Mouse (Mus musculus) heart, embryonic 10.5 days (tissue): ENCODE measurements around the gene Ube2e3. TPM values are rescaled to one million over a fixed set of nuclear protein-coding genes. Genes with fewer than 3 reads are reported as not detected.

ENCODE experiments used
- DNase-seq: peaks from one replicate; pipeline ENCODE4 v3.0.0-alpha.2; 2017; ENCODE audit warnings: low spot score
- H3K27ac ChIP-seq: fragments of 300-500 bp; sonication (generic); 2 replicates; pipeline ENCODE4 v1.5.1; 2016; ENCODE audit warnings: mild to moderate bottlenecking
- H3K27me3 ChIP-seq: fragments of 300-500 bp; sonication (generic); 2 replicates; pipeline ENCODE4 v1.6.1; 2016; ENCODE audit warnings: mild to moderate bottlenecking; ENCODE audit not compliant: poor library complexity, insufficient read depth, severe bottlenecking
- H3K36me3 ChIP-seq: fragments of 300-500 bp; sonication (generic); 2 replicates; pipeline ENCODE4 v1.6.1; 2016; ENCODE audit warnings: mild to moderate bottlenecking, moderate library complexity
- H3K4me1 ChIP-seq: fragments of 300-500 bp; sonication (generic); 2 replicates; pipeline ENCODE4 v1.6.1; 2016; ENCODE audit warnings: mild to moderate bottlenecking
- H3K4me3 ChIP-seq: fragments of 300-500 bp; sonication (generic); 2 replicates; pipeline ENCODE4 v1.5.1; 2016; ENCODE audit warnings: mild to moderate bottlenecking, moderate library complexity
- H3K9me3 ChIP-seq: fragments of 300-500 bp; sonication (generic); 2 replicates; pipeline ENCODE4 v1.6.1; 2016; ENCODE audit warnings: mild to moderate bottlenecking, moderate library complexity
- WGBS: fragments of 180-500 bp; shearing (Covaris S2); methylation state at CpG from one replicate; pipeline ENCODE4 v1.1.7; 2016; 5-methylcytosine and 5-hydroxymethylcytosine counted together
- polyA plus RNA-seq: library from polyadenylated mRNA; unstranded; fragments of >200 nt; fragmentation: Nextera tagmentation; extraction: Ambion mirVana; gene quantifications from 2 replicates; pipeline ENCODE4 v1.2.1, GENCODE M21; 2016

Gene Ube2e3
- polyA plus RNA-seq, 1 experiment from 2014 or later = 131 TPM

DNA sequence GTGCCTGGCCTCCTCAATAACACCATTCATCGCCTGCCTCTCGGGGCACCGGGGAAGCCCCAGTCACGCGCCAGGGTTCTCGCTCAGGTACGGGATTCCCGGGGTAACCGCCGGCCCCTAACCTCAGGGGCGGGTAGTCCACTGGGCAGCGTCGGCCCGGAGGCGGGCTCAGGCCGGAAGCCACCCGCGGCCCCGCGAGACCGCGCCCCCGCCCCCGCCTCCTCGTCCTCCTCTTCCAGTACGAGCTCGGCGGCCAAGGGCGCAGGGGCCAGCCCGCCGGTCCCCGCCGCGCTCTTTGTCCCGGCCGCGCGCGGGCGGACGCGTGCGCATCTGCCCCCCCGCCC, 559 bp downstream of the Ube2e3 start:
- peaks cover 33% of the 10 kb centered on the region for H3K4me1 ChIP-seq

DNA sequence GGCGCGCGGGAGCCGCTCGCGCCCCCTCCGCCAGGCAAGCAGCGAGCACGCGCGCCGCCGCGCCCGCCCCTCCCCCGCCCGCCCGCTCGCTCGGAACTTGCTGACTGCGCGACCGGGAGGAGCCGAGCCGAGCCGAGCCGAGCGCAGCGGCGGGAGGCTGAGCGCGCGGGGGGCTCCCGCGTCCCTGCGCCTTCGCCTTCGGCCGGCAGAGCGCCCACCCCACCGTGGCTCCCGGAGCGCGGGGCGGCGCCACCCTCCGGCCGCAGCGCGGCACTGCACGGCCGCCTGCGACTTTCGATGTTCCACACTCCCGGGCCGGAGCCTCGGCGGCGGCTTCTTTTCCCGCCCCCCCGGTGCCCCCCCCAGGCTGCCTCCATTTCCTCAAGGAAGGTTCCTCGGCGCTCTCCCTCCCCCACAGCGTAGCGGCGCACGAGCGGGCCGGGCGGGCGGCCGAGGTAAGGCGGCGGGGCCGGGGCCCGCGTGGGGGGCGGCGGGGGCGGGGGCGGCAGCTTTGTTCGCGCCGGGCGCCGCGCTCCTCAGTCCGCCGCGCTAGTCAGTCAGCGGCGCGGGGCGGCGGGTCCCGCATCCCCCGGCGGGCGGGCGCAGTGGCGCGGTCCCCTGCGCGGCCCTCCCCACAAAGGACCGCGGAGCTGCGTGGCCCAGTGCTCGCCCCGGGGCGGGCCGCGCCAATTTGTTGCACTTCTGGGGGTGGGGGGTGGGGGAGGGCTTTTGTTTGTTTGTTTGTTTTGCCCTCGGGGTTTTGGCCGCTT, 1.2 kb downstream of the Ube2e3 start:
- Histone ChIP-seq H3K4me3 (peak overlapping the region; percentile 87), H3K9me3 (no peaks in the 10 kb centered on the region), H3K27ac (peak overlapping the region; percentile 100), H3K27me3 (no peaks in the 10 kb centered on the region), H3K4me1 (peaks cover 38% of the 10 kb centered on the region), H3K36me3 (0 out of 2 replicates have a peak, but pooled peaks cover 4% of the 10 kb centered on the region)
- WGBS = under 1% methylated on average over 76 of the region's 114 CpGs
- DNase-seq = peak; percentile 91

More for the DNA sequence above, 559 bp downstream of the Ube2e3 start:
- H3K4me3 ChIP-seq = peak overlapping the region; percentile 87
- 0 out of 2 replicates have a peak, but pooled peaks cover 4% of the 10 kb centered on the region for H3K36me3 ChIP-seq
- DNase-seq = peak; percentile 95
- under 1% methylated on average over 23 of the region's 44 CpGs for WGBS
- no peaks in the 10 kb centered on the region for H3K27me3 ChIP-seq
- H3K27ac ChIP-seq = peak overlapping the region; percentile 100
- no peaks in the 10 kb centered on the region for H3K9me3 ChIP-seq

DNA sequence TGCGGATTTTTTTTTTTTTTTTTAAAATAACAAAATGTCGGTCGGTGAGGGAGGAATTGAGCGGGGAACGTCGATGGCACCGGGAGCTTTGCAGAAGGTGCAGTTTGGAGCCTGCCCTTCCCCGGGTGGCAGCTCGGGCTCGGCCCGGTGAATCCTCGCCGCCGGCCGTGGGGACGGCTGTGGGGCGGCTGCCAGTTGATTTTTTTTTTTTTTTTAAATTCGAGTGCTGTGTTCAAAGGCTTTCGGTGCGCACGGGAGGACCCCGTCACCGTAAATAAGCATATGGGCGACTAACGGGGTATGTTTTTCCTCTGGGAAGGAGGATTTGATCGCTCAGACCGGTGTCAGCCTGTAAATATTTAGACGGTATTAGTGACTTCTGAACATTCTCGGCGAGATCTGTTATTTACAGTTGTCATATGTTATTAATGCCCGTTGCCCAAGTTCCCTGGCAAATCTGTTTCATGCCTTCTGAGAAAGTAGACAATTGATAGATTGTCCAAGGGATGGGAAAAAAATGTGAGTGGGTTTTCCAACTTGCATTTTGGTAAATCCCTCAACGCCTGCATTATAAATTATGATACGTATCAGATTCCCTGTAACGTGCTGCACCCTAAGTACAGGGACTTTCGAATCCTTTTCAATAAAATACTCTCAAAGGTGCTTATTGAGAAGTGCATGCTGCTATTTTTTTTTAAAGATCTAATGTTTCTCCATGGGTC, 2.0 kb downstream of the Ube2e3 start:
- peak overlapping the region; percentile 87 for H3K4me3 ChIP-seq
- no peaks in the 10 kb centered on the region for H3K27me3 ChIP-seq
- H3K9me3 ChIP-seq = no peaks in the 10 kb centered on the region
- H3K27ac ChIP-seq = peak overlapping the region; percentile 100
- 4% methylated on average over 35 of the region's 35 CpGs for WGBS
- 0 out of 2 replicates have a peak, but pooled peaks cover 4% of the 10 kb centered on the region for H3K36me3 ChIP-seq
- DNase-seq = no peak
- H3K4me1 ChIP-seq = peaks cover 43% of the 10 kb centered on the region

DNA sequence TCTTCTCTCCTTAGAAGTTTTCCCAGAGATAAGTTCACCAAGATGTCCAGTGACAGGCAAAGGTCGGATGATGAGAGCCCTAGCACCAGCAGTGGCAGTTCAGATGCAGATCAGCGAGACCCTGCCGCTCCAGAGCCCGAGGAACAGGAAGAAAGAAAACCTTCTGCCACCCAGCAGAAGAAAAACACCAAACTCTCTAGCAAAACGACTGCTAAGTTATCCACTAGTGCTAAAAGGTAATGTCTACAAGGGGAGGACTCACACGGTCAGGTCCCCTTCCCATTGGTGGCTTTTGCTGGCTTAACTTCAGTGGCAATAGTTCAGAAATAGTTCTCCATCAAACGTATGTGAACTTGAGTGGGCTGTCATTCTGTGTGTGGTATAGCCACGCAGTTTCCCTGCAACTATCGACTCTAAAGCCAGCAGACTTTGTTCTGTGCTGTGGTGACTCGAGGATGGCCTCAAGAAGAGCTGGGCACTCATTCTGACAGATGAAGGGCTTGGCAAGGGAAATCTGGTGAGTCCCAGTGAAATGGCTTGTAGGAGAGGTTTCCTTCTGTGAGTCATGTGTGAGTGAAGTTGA, 2.6 kb downstream of the Ube2e3 start:
- no peak for DNase-seq
- peaks cover 46% of the 10 kb centered on the region for H3K4me1 ChIP-seq
- no peaks in the 10 kb centered on the region for H3K9me3 ChIP-seq
- H3K27me3 ChIP-seq = no peaks in the 10 kb centered on the region
- H3K27ac ChIP-seq = peak overlapping the region; percentile 100; the same call in 1 of the 2 replicates
- peak overlapping the region; percentile 87 for H3K4me3 ChIP-seq
- H3K36me3 ChIP-seq = 0 out of 2 replicates have a peak, but pooled peaks cover 4% of the 10 kb centered on the region
- WGBS = 16% methylated on average over 10 of the region's 10 CpGs

DNA sequence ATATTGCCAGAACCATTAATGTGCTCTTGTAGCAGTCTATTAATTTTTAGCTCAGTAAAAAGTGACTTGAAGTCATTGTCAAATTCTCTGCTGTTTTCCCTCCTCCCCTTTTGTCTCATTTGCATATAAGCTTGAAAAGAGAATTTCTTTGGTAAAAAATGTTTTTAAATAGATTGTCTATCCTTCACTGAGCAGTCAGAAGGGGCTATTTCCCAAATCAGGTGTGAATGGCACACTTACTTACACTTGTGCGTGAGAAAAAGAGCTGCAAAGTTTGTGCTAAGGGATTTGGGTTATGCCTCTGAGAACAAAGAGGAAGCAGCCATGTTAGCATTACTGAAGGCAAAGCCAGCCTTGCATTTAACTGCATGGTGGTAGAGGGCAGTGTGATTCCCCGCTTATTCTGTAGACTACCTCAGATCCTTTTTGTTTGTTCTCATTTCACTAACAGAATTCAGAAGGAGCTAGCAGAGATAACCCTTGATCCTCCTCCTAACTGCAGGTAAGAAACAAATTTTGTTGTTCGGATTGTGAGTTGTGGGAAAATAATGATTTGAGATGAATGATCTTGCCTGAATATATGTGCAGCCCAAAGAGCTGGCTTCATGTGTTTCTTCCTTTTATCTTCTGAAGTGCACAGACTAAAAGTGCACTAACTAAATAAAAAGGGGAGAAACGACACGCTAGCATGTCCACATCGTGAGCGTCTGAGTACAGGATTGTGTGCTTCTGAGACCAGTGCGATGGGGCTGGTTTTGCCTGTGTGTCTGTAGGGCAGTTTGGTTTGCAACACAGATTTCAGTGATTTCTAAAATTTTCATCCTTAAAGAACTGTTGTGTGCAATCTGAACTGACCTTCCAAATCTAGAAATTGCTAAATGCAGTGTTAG, 4.3 kb downstream of the Ube2e3 start:
- Histone ChIP-seq H3K9me3 (no peaks in the 10 kb centered on the region), H3K27ac (peak overlapping the region; percentile 87), H3K4me1 (peaks cover 53% of the 10 kb centered on the region), H3K36me3 (0 out of 2 replicates have a peak, but pooled peaks cover 4% of the 10 kb centered on the region), H3K4me3 (peak overlapping the region; percentile 87), H3K27me3 (no peaks in the 10 kb centered on the region)
- 51% methylated on average over 8 of the region's 8 CpGs for WGBS
- DNase-seq = no peak

DNA sequence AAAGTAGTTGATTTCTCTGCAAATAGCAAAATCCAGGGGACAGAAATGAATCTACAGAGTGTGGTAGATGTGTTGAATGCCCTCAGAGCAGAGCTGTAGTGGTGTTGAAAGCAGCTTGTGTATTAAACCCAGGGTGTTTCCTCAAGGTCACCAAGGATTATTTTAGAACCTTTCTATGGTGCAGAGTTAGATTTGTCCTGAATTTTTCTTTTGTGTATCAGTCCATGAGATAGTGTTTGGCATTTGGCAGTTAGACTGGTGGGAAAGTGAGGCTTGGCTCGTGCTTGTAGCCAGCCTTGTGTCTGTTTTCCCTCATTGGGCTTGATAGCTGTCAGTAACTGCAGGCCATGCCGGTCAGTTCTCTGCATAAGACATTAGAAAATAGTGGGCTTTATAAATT, 6.0 kb downstream of the Ube2e3 start:
- H3K36me3 ChIP-seq = 0 out of 2 replicates have a peak, but pooled peaks cover 4% of the 10 kb centered on the region
- DNase-seq = no peak
- 0 out of 2 replicates have a peak overlapping the region, but pooled peaks have one; percentile 9 for H3K4me3 ChIP-seq
- H3K4me1 ChIP-seq = peaks cover 55% of the 10 kb centered on the region
- no peaks in the 10 kb centered on the region for H3K9me3 ChIP-seq
- WGBS = 19% methylated on average over 2 of the region's 2 CpGs
- H3K27me3 ChIP-seq = no peaks in the 10 kb centered on the region
- peak overlapping the region; percentile 52; the same call in 1 of the 2 replicates for H3K27ac ChIP-seq

DNA sequence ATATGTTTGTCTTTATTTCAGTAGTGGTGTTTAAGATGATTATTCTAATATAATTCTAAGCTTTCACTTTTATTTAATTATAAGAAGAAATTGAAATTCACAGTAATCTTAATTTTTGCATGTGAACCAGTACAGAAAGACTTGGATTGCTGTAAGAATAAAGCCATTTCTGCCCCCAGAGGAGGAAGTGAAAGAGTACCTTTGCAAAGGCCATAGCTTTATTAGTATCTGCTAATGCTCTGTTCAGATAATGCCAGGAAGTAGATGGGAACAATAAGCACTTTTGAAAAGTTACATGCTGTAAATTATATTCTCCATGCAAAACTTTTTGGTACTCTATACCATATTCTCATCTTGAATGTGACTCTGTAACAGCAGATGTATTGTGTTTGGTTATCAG, 8.1 kb downstream of the Ube2e3 start:
- no peaks in the 10 kb centered on the region for H3K27me3 ChIP-seq
- H3K27ac ChIP-seq = no peak overlapping the region
- H3K4me3 ChIP-seq = no peak overlapping the region
- DNase-seq = no peak
- peaks cover 49% of the 10 kb centered on the region for H3K4me1 ChIP-seq
- H3K36me3 ChIP-seq = 0 out of 2 replicates have a peak, but pooled peaks cover 4% of the 10 kb centered on the region
- no peaks in the 10 kb centered on the region for H3K9me3 ChIP-seq

DNA sequence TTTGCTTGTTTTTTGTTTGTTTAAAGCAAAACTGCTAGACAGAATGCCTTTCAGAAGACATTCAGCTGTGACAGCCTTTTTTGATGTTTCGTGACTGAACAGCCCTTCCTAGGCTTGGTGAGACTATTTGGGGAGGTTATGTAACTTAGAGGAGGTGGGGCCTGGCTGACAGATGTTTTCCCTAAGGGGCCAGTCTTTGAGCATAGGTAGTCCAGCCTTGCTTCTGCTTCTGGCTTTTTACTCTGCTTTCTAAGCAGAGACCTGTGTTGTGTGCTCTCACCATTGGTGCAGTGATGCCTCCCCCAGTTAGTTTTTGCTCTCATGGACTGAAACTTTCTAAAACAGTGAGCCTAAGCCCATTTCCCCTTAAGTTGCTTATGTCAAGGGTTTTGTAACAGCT, 14.1 kb downstream of the Ube2e3 start:
- WGBS = 83% methylated on average over 1 of the region's 1 CpGs
- peaks cover 10% of the 10 kb centered on the region; the same call in 1 of the 2 replicates for H3K4me1 ChIP-seq
- no peaks in the 10 kb centered on the region for H3K27me3 ChIP-seq
- no peak overlapping the region for H3K27ac ChIP-seq
- no peaks in the 10 kb centered on the region for H3K36me3 ChIP-seq
- DNase-seq = no peak
- H3K9me3 ChIP-seq = no peaks in the 10 kb centered on the region
- H3K4me3 ChIP-seq = no peak overlapping the region

DNA sequence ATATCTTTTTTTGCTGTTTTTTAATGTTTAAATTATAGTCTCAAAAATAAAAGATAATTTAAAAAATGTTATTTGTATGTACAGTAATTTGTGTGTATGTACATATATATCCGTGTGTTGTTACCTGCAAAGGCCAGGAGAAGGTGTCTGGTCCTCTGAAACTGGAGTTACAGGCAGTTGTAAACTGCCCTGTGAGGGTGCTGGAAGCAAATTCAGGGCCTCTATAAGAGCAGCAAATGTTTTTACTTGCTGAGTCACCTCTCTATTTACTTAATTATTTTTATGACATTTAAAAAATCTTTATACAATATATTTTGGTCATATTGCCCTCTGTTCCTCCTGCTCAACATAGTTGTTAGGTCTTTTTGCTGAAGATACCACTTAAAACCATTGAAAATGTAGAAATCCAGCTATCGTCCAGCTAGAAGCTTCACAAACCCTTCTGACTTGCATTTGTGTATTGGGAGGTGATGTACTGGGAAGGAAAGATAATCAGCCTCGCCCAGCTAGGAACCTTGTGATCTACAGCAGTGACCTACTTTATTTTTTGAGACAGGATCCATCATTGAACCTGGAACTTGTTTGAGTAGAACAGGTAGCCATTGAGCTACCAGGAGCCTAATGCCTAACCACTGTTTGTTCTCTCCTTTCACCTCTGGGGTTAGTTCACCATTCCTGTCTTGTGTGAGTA, 15.0 kb downstream of the Ube2e3 start:
- DNase-seq = no peak
- WGBS = 83% methylated on average over 3 of the region's 3 CpGs

DNA sequence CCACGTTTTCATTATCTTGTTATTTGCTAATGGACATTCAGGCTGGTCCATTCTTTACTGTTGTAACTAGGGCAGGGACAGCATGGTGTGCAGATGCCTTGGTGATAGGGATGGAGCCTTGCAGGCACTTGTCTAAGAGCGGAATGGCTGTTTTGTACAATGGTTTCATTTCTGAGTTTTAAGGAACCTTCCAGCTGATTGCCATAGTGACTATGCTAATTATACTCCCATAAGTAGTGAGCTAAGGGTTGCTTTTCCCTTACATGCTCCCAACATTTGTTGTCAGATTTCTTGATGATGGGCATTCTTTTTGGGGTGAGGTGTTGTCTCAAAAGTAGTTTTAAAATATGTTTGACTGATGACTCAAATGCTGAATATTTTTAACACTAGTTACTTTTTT, 18.5 kb downstream of the Ube2e3 start:
- WGBS = 73% methylated on average over 2 of the region's 2 CpGs
- no peak overlapping the region for H3K27ac ChIP-seq
- no peak for DNase-seq
- peaks cover 5% of the 10 kb centered on the region; the same call in 1 of the 2 replicates for H3K4me1 ChIP-seq
- H3K9me3 ChIP-seq = no peaks in the 10 kb centered on the region
- no peaks in the 10 kb centered on the region for H3K36me3 ChIP-seq
- H3K27me3 ChIP-seq = no peaks in the 10 kb centered on the region
- no peak overlapping the region for H3K4me3 ChIP-seq

More for the DNA sequence above, 15.0 kb downstream of the Ube2e3 start:
- Histone ChIP-seq H3K36me3 (no peaks in the 10 kb centered on the region), H3K27me3 (no peaks in the 10 kb centered on the region), H3K4me3 (no peak overlapping the region), H3K4me1 (peaks cover 10% of the 10 kb centered on the region; the same call in 1 of the 2 replicates), H3K9me3 (no peaks in the 10 kb centered on the region), H3K27ac (no peak overlapping the region)

DNA sequence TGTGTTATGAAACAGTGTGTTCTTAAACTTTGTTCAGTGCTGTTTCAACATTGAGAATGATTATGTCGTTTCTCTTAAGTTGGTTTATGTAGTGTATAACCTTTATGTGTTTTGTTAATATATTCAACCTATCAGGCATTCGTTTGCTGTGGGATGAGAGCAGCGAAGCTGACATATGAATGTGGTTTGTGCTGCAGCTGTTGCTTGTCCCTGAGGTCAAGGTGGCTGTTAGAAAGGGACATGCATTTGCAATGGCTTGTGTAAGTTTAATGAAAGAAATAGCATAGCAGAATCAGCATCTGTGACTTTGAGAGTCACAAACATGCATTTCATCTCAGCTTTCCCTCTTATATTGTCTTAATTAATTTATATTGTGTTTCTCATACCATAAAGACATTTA, 20.3 kb downstream of the Ube2e3 start:
- Histone ChIP-seq H3K4me1 (peaks cover 5% of the 10 kb centered on the region; the same call in 1 of the 2 replicates), H3K27ac (no peak overlapping the region), H3K9me3 (no peaks in the 10 kb centered on the region), H3K4me3 (no peak overlapping the region), H3K36me3 (no peaks in the 10 kb centered on the region), H3K27me3 (no peaks in the 10 kb centered on the region)
- DNase-seq = no peak
- 72% methylated on average over 3 of the region's 3 CpGs for WGBS

DNA sequence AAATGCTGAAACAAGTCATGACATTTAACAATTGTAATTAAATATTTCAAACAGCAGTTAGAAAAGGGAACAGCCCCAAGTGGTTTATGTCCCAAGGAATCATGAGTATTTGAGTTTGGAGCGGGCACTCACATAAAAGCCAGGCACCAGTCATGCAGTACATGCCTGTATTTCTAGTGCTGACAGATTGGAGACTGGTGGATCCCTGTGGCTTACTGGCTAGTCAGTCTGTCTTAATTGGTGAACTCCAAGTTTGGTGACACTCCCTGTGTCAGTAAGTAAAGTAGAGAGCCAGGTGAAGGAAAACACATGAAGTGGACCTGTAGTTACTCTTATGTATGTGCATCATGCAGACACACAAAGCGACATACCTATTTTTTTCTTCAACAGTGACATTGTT, 27.3 kb downstream of the Ube2e3 start:
- 85% methylated on average over 2 of the region's 2 CpGs for WGBS

More for the DNA sequence above, 27.3 kb downstream of the Ube2e3 start:
- no peaks in the 10 kb centered on the region for H3K9me3 ChIP-seq
- DNase-seq = no peak
- no peak overlapping the region for H3K27ac ChIP-seq
- no peaks in the 10 kb centered on the region for H3K36me3 ChIP-seq
- no peak overlapping the region for H3K4me3 ChIP-seq
- H3K27me3 ChIP-seq = no peaks in the 10 kb centered on the region
- 0 out of 2 replicates have a peak, but pooled peaks cover 3% of the 10 kb centered on the region for H3K4me1 ChIP-seq
